Mouse (Mus musculus) intestine, embryonic 14.5 days (tissue): Measurements from ENCODE around the gene Asb8. TPM values are rescaled to one million over a fixed set of nuclear protein-coding genes. Genes with fewer than 3 reads are reported as not detected.

Experiments
- ATAC-seq: fragments of 200-750 bp; cut with Nextera tagmentation; replicated peaks from 2 replicates; pipeline ENCODE4 v1.8.0; 2017; ENCODE audit warnings: low read depth, moderate number of reproducible peaks, moderate TSS enrichment, moderate library complexity; ENCODE audit not compliant: low FRiP score, low TSS enrichment
- DNase-seq: peaks from one replicate; pipeline ENCODE4 v3.0.0-alpha.2; 2018; ENCODE audit warnings: low spot score
- H3K27ac ChIP-seq: fragments of 300-500 bp; sonication (generic); 2 replicates; pipeline ENCODE4 v1.5.1; 2014; ENCODE audit warnings: low read depth, mild to moderate bottlenecking, control low read depth
- H3K27me3 ChIP-seq: fragments of 300-500 bp; sonication (generic); replicated peaks from 2 replicates; pipeline ENCODE4 v1.6.1; 2014; ENCODE audit warnings: low read length, control low read depth; ENCODE audit not compliant: control insufficient read depth, insufficient read depth
- H3K36me3 ChIP-seq: fragments of 300-500 bp; sonication (generic); 2 replicates; pipeline ENCODE4 v1.6.1; 2014; ENCODE audit warnings: low read length, control low read depth; ENCODE audit not compliant: control insufficient read depth, insufficient read depth
- H3K4me1 ChIP-seq: fragments of 300-500 bp; sonication (generic); replicated peaks from 2 replicates; pipeline ENCODE4 v1.6.1; 2014; ENCODE audit warnings: low read length, control low read depth, mixed read lengths; ENCODE audit not compliant: control insufficient read depth, insufficient read depth
- H3K4me2 ChIP-seq: fragments of 300-500 bp; sonication (generic); 2 replicates; pipeline ENCODE4 v1.6.1; 2014; ENCODE audit warnings: low read length
- H3K4me3 ChIP-seq: fragments of 300-500 bp; sonication (generic); 2 replicates; pipeline ENCODE4 v1.5.1; 2014; ENCODE audit warnings: low read depth, low read length, control low read depth, mixed read lengths
- H3K9ac ChIP-seq: fragments of 300-500 bp; sonication (generic); 2 replicates; pipeline ENCODE4 v1.6.1; 2014; ENCODE audit warnings: mild to moderate bottlenecking, low read length
- H3K9me3 ChIP-seq: fragments of 300-500 bp; sonication (generic); 2 replicates; pipeline ENCODE4 v1.6.1; 2016; ENCODE audit warnings: low read length, control low read depth; ENCODE audit not compliant: control insufficient read depth
- WGBS: fragments of 180-500 bp; shearing (Covaris S2); extraction: QIAGEN DNeasy Blood & Tissue Kit; methylation state at CpG from one replicate; pipeline ENCODE4 v1.1.7; 2014; 5-methylcytosine and 5-hydroxymethylcytosine counted together
- polyA plus RNA-seq: library from polyadenylated mRNA; unstranded; fragments of >200 nt; fragmentation: Nextera tagmentation; extraction: Ambion mirVana; gene quantifications from 2 replicates; pipeline ENCODE4 v1.2.1, GENCODE M21; 2014

Gene Asb8
- polyA plus RNA-seq, 1 experiment from 2014 or later, result 47.7 TPM

- H3K4me1 ChIP-seq, result no peaks in the 10 kb centered on the region; the same call in 1 of the 2 replicates
- H3K4me2 ChIP-seq, result peak within 1 kb of the TSS; percentile 49
- no peaks in the 10 kb centered on the region for H3K36me3 ChIP-seq
- H3K9me3 ChIP-seq, result no peaks in the 10 kb centered on the region
- no peak within 1 kb of the TSS for H3K9ac ChIP-seq
- DNase-seq, result no peak
- 2% methylated on average over 16 of the region's 18 CpGs for WGBS
- H3K27me3 ChIP-seq, result peaks cover 66% of the 10 kb centered on the region
- ATAC-seq, result no peak; the same call in 1 of the 2 replicates
- H3K27ac ChIP-seq, result no peak within 1 kb of the TSS
- peak within 1 kb of the TSS; percentile 31 for H3K4me3 ChIP-seq
Observed at GRCm38 (mm10) chr15:98166963-98167644, 1.7 kb upstream of the Asb8 start, which contains the start of gene Ccdc184. Gene Ccdc184 (plus strand): TSS chr15:98167158.

- 59% methylated on average over 4 of the region's 4 CpGs for WGBS
- H3K27me3 ChIP-seq, result peaks cover 24% of the 10 kb centered on the region
Observed at GRCm38 (mm10) chr15:98162561-98162960, 2.9 kb downstream of the Asb8 start.

DNA sequence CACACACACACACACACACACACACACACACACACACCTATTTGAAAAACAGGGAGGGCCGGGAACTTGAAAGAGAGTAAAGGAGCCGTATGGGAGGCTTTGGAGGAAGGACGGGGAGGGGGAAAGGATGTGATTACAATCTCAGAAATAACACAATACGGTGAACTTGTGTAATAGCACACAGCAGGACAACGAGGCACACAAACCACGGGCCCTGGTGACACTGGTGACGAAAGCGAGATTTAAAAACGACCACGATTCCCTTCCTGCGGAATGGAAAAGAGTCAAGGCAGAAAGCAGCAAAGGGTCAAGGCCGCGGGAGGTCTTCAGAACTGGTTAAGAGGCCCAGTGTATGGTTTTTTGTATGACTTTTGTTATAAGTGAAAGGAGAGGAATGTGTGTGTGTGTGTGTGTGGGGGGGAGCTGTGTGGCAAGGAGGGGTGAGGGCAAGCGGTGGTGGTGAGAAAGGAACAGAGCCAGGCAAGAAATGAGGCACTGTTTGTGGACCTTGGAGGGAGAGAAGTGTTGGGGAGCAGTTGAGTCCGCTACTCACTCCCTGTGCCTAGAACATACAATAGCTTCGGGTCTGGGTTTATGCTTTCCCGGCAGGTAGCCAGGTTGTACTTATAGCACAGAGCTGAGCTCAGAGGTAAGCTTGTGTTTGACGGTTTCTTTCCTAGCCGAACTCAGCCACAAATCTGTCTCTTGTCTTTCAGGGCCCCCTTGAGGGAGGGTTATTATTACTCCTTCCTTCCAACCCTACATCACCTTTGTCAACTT is 4.2 kb downstream of the Asb8 start:
- 77% methylated on average over 19 of the region's 19 CpGs for WGBS
- Histone ChIP-seq H3K4me1 (no peaks in the 10 kb centered on the region), H3K27ac (no peak overlapping the region), H3K9ac (no peak overlapping the region), H3K4me3 (no peak overlapping the region), H3K9me3 (no peaks in the 10 kb centered on the region), H3K4me2 (no peak overlapping the region), H3K27me3 (peaks cover 10% of the 10 kb centered on the region), H3K36me3 (no peaks in the 10 kb centered on the region)
- ATAC-seq (no peak), DNase-seq (no peak)

More at GRCm38 (mm10) chr15:98162561-98162960, 2.9 kb downstream of the Asb8 start:
- Histone ChIP-seq H3K9me3 (no peaks in the 10 kb centered on the region), H3K9ac (no peak overlapping the region), H3K36me3 (no peaks in the 10 kb centered on the region), H3K4me2 (no peak overlapping the region), H3K27ac (no peak overlapping the region), H3K4me3 (no peak overlapping the region), H3K4me1 (no peaks in the 10 kb centered on the region)
- DNase-seq, result no peak
- no peak for ATAC-seq

- no peaks in the 10 kb centered on the region for H3K9me3 ChIP-seq
- H3K27me3 ChIP-seq, result no peaks in the 10 kb centered on the region
- ATAC-seq (no peak), DNase-seq (no peak)
- no peak overlapping the region for H3K9ac ChIP-seq
- no peak overlapping the region for H3K4me3 ChIP-seq
- H3K4me1 ChIP-seq, result no peaks in the 10 kb centered on the region
- no peak overlapping the region for H3K27ac ChIP-seq
- 79% methylated on average over 1 of the region's 1 CpGs for WGBS
- H3K36me3 ChIP-seq, result no peaks in the 10 kb centered on the region
- H3K4me2 ChIP-seq, result no peak overlapping the region
Observed at GRCm38 (mm10) chr15:98157253-98157652, 8.2 kb downstream of the Asb8 start.

DNA sequence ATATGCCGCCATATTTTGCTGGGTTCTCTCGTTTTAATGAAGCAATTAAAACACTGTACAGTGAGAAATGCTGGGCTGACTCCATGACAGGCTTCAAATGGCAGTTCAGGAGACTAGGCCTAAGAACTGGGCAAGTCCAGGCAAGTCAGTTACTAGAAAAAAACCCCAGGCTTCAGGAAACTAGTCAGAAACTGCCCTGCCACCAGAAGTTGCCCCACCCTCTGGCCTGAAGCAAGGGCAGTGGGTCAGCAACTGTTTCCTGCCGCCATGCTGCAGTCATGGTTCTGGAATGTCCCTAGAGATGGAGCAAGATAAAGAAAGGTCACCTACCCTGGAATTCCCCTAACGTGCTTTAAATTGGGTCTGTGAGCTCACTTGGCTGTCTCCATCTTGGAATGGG is 9.5 kb downstream of the Asb8 start:
- H3K4me3 ChIP-seq, result no peak overlapping the region

GRCm38 (mm10) chr15:98155272-98155671 is 10.2 kb downstream of the Asb8 start:
- Histone ChIP-seq H3K27me3 (no peaks in the 10 kb centered on the region), H3K36me3 (no peaks in the 10 kb centered on the region), H3K9ac (no peak overlapping the region), H3K4me1 (no peaks in the 10 kb centered on the region), H3K4me3 (no peak overlapping the region), H3K27ac (no peak overlapping the region), H3K4me2 (no peak overlapping the region), H3K9me3 (no peaks in the 10 kb centered on the region)
- no peak for ATAC-seq
- DNase-seq, result no peak
- WGBS, result 90% methylated on average over 5 of the region's 5 CpGs

More for the DNA sequence above, 9.5 kb downstream of the Asb8 start:
- ATAC-seq (no peak), DNase-seq (no peak)
- Histone ChIP-seq H3K9me3 (no peaks in the 10 kb centered on the region), H3K4me2 (no peak overlapping the region), H3K27me3 (no peaks in the 10 kb centered on the region), H3K27ac (no peak overlapping the region), H3K9ac (no peak overlapping the region), H3K36me3 (no peaks in the 10 kb centered on the region), H3K4me1 (no peaks in the 10 kb centered on the region)
- WGBS, result 65% methylated on average over 4 of the region's 4 CpGs

DNA sequence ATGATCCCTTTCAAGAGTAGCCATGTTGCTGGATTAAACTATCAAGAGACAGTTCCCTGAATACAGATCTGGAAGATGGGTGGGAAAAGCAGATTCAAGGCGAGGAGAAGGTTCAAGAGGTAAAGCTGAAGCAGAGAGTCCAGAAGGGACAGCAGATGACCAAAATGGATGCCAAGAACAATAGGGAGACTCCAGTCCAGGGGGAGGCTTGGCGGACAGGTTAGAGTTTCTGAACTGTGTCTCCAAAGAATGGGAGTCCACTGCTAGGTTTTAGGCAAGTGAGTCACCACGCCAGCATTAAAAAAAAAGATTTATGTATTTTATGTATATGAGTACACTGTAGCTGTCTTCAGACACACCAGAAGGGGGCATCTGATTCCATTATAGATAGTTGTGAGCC is 10.8 kb downstream of the Asb8 start:
- Histone ChIP-seq H3K4me3 (no peak overlapping the region), H3K9me3 (no peaks in the 10 kb centered on the region), H3K4me2 (no peak overlapping the region), H3K9ac (no peak overlapping the region), H3K4me1 (no peaks in the 10 kb centered on the region), H3K27me3 (no peaks in the 10 kb centered on the region), H3K36me3 (no peaks in the 10 kb centered on the region), H3K27ac (no peak overlapping the region)
- 86% methylated on average over 3 of the region's 3 CpGs for WGBS
- no peak for ATAC-seq
- DNase-seq, result no peak

DNA sequence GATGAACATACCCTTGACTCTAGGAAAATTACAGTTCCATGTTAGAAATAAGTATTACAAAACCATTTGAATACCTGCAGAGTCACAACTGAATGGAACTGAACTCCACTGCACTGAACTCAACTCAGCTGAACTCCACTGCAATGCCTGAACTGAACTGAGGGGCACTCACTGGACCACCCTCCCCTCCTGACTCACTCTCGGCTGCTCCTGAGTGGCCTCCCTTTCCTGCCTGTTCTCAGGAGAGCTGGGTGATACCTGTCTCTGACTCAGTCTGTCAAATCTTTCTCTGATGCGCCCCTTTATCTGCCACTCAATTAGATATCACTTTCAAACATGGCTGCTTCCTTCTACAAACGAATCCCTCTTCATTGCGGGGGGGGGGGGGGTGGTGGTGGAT is 11.3 kb downstream of the Asb8 start:
- no peaks in the 10 kb centered on the region for H3K4me1 ChIP-seq
- no peak overlapping the region for H3K4me2 ChIP-seq
- no peaks in the 10 kb centered on the region for H3K27me3 ChIP-seq
- no peak overlapping the region for H3K27ac ChIP-seq
- ATAC-seq (no peak), DNase-seq (no peak)
- 62% methylated on average over 4 of the region's 4 CpGs for WGBS
- H3K9ac ChIP-seq, result no peak overlapping the region
- H3K4me3 ChIP-seq, result no peak overlapping the region
- no peaks in the 10 kb centered on the region for H3K9me3 ChIP-seq
- no peaks in the 10 kb centered on the region for H3K36me3 ChIP-seq
